Mouse (Mus musculus) liver, embryonic 14.5 days (tissue): Measurements from ENCODE around the gene Tnfaip8l1.

Experiments
- CTCF ChIP-seq: IDR thresholded peaks from 2 replicates; pipeline ENCODE4 v1.5.1; 2016; ENCODE audit warnings: antibody characterized with exemption, low read depth, control low read depth
- EP300 ChIP-seq: IDR thresholded peaks from 2 replicates; pipeline ENCODE4 v1.6.1; 2016; ENCODE audit warnings: antibody characterized with exemption, low read depth

GRCm38 (mm10) chr17:56125276-56125630, 37.0 kb upstream of the Tnfaip8l1 start:
- TF ChIP-seq CTCF, result no peak
- no peak for TF ChIP-seq EP300
